Mouse (Mus musculus) bone marrow macrophage, adult 2 months (primary cell): Measurements from ENCODE around the gene Atp6v0c.

Experiments used
- CTCF ChIP-seq: IDR thresholded peaks from 2 replicates; pipeline ENCODE4 v1.5.1; 2012; ENCODE audit warnings: low read depth, mild to moderate bottlenecking, low read length, moderate library complexity
- POLR2A ChIP-seq: IDR thresholded peaks from 2 replicates; pipeline ENCODE4 v1.6.1; 2012; ENCODE audit warnings: mild to moderate bottlenecking, low read depth, low read length, borderline replicate concordance

DNA sequence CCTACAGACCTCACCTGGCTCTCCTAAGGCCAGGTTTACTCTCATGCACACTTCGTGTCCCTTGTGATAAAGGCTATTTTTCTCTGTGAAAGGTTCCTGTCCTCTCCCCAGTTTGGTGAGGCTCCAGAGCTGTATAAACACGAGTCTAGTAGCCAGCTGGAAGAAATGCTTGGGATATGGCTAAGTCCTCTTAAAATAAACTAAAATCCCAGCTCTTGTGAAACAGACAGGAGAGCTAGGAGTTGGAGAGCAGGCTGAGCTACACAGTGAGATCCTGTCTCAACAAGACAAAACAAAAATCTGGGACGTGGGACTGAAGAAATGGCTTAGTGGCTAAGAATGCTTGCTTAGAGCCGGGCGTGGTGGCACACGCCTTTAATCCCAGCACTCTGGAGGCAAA is 43.7 kb upstream of the Atp6v0c start:
- TF ChIP-seq POLR2A (no peak), CTCF (no peak)
